Mouse (Mus musculus) myocyte (in vitro differentiated cells): ENCODE data around the gene Olfr1361. TPM values are rescaled to one million over a fixed set of nuclear protein-coding genes. Genes with fewer than 3 reads are reported as not detected.

Experiments used
- H3K27me3 ChIP-seq: one replicate; pipeline ENCODE4 v1.6.1; 2011; ENCODE audit not compliant: control insufficient read depth, insufficient read depth, insufficient read length
- H3K36me3 ChIP-seq: one replicate; pipeline ENCODE4 v1.6.1; 2011; ENCODE audit not compliant: control insufficient read depth, insufficient read depth
- H3K4me2 ChIP-seq: one replicate; pipeline ENCODE4 v1.6.1; 2011; ENCODE audit warnings: low read depth, control low read depth
- H3K4me3 ChIP-seq: one replicate; pipeline ENCODE4 v1.5.1; 2011; ENCODE audit warnings: mild to moderate bottlenecking, control low read depth, moderate library complexity
- H3K79me2 ChIP-seq: one replicate; pipeline ENCODE4 v1.6.1; 2011; ENCODE audit not compliant: control insufficient read depth, insufficient read depth
- H3ac ChIP-seq: one replicate; pipeline ENCODE4 v1.6.1; 2011; ENCODE audit not compliant: control insufficient read depth, insufficient read length
- CEBPB ChIP-seq: IDR thresholded peaks from 2 replicates; pipeline ENCODE4 v1.6.1; 2011; ENCODE audit warnings: mild to moderate bottlenecking, moderate library complexity; ENCODE audit not compliant: poor library complexity, insufficient read depth, severe bottlenecking
- E2F4 ChIP-seq: IDR thresholded peaks from one replicate; pipeline ENCODE4 v1.6.1; 2011; ENCODE audit warnings: mild to moderate bottlenecking, control low read depth, moderate library complexity; ENCODE audit not compliant: insufficient read depth
- MAX ChIP-seq: IDR thresholded peaks from one replicate; pipeline ENCODE4 v1.6.1; 2011; ENCODE audit warnings: low read depth, mild to moderate bottlenecking, control low read depth
- MYOD1 ChIP-seq, 3 experiments: IDR thresholded peaks; one replicate each; pipeline ENCODE4 v1.6.1; 2011; ENCODE audit warnings: control low read depth in 2 of 3, low read depth in 2 of 3, mild to moderate bottlenecking in 2 of 3, moderate library complexity in 1 of 3; ENCODE audit not compliant: insufficient read length in 2 of 3, control insufficient read depth in 1 of 3
- MYOG ChIP-seq, 3 experiments: IDR thresholded peaks; one replicate each; pipeline ENCODE4 v1.6.1; 2011; ENCODE audit warnings: control low read depth in 2 of 3, low read depth in 2 of 3, mild to moderate bottlenecking in 2 of 3; ENCODE audit not compliant: insufficient read length in 2 of 3, control insufficient read depth in 1 of 3, insufficient read depth in 1 of 3
- POLR2A ChIP-seq: IDR thresholded peaks from one replicate; pipeline ENCODE4 v1.6.1; 2011; ENCODE audit warnings: low read depth, mild to moderate bottlenecking, control low read depth, moderate library complexity; ENCODE audit not compliant: insufficient read length
- POLR2AphosphoS2 ChIP-seq: IDR thresholded peaks from one replicate; pipeline ENCODE4 v1.6.1; 2011; ENCODE audit warnings: low read depth, control low read depth; ENCODE audit not compliant: insufficient read length
- REST ChIP-seq: IDR thresholded peaks from one replicate; pipeline ENCODE4 v1.6.1; 2011; ENCODE audit warnings: mild to moderate bottlenecking, control low read depth, moderate library complexity; ENCODE audit not compliant: insufficient read depth, insufficient read length
- SRF ChIP-seq: IDR thresholded peaks from one replicate; pipeline ENCODE4 v1.6.1; 2011; ENCODE audit warnings: low read depth; ENCODE audit not compliant: control insufficient read depth, insufficient read length
- TCF12 ChIP-seq: IDR thresholded peaks from one replicate; pipeline ENCODE4 v1.6.1; 2011; ENCODE audit warnings: mild to moderate bottlenecking, control low read depth; ENCODE audit not compliant: poor library complexity, insufficient read depth, severe bottlenecking
- TCF3 ChIP-seq: IDR thresholded peaks from one replicate; pipeline ENCODE4 v1.6.1; 2011; ENCODE audit warnings: low read depth, control low read depth; ENCODE audit not compliant: insufficient read length
- USF1 ChIP-seq: IDR thresholded peaks from one replicate; pipeline ENCODE4 v1.6.1; 2011; ENCODE audit warnings: low read depth, mild to moderate bottlenecking, control low read depth, moderate library complexity
- polyA plus RNA-seq: library from polyadenylated mRNA; unstranded; fragments of >200 nt; fragmentation: generic; extraction: Trizol; gene quantifications from one replicate; pipeline ENCODE4 v1.2.1, GENCODE M21; 2012; ENCODE audit warnings: missing spikeins

The Olfr1361 gene
- polyA plus RNA-seq, 1 experiment, result not detected

DNA sequence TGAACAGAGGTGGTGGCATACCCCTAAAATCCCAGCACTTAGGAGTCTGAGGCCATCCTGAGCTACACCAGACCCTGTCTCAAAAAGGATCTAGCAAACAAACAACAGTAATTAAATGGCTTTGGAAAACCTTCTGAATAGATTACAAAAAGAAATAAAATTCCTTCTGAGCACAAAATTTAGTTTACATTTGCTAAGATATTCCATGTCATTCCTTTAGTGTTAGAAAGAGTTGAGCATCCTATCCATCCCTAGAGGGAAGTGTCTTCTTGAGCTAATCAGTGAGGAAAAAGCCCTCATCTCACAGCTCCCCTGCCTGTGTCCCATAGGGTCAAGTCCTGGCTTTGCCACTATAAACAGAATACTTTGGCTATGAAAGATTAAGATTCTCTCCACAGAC lies 34.6 kb upstream of the Olfr1361 start, which contains the start of gene Olfr1359:
TSS of gene Olfr1359 (plus strand) at position 301 of the 400 bp plus-strand sequence.
- no peak within 1 kb of the TSS for H3ac ChIP-seq
- no peaks in the 10 kb centered on the region for H3K27me3 ChIP-seq
- H3K79me2 ChIP-seq, result no peaks in the 10 kb centered on the region
- no peaks in the 10 kb centered on the region for H3K36me3 ChIP-seq
- no peak within 1 kb of the TSS for H3K4me3 ChIP-seq
- TF ChIP-seq MAX (no peak), REST (no peak), TCF12 (no peak), CEBPB (no peak), POLR2AphosphoS2 (no peak), USF1 (no peak), MYOG (IDR thresholded peaks at IDR 0.05; ENCODE audit: control insufficient read depth in 1 of 3, insufficient read depth in 1 of 3, insufficient read length in 2 of 3, low read depth in 2 of 3) (no peak), TCF3 (no peak), SRF (no peak), MYOD1 (IDR thresholded peaks at IDR 0.05; ENCODE audit: control insufficient read depth in 1 of 3, insufficient read length in 2 of 3, low read depth in 2 of 3) (no peak), POLR2A (no peak), E2F4 (no peak)
- no peak within 1 kb of the TSS for H3K4me2 ChIP-seq

DNA sequence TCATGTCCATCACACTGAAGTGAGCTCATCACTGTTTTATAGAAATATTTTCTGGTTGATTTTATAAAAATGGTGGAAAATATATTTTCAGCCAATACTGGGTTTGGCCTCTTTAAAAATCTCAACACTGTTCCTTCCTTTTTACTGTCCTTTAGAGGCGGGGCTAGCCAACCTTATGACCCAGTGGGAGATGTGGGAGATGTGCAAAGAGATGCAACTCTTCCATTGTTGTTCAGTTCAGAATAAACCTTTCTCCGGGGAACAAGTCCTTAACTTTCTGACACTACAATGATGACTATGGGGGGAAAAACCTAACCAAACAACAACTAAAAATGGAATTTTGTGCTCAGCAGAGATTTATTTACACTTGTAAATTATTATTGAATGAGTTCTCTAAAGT lies 14.1 kb upstream of the Olfr1361 start, which contains the start of gene Olfr1360:
TSS of gene Olfr1360 (minus strand) at position 101 of the 400 bp plus-strand sequence.
- TF ChIP-seq USF1, result no peak
- no peak for TF ChIP-seq CEBPB
- TF ChIP-seq POLR2A, result no peak
- no peak for TF ChIP-seq POLR2AphosphoS2
- no peak for TF ChIP-seq MAX
- no peak for TF ChIP-seq TCF3
- TF ChIP-seq TCF12, result no peak
- no peak for TF ChIP-seq MYOG (IDR thresholded peaks at IDR 0.05; ENCODE audit: control insufficient read depth in 1 of 3, insufficient read depth in 1 of 3, insufficient read length in 2 of 3, low read depth in 2 of 3)
- no peak for TF ChIP-seq E2F4
- TF ChIP-seq SRF, result no peak
- no peak for TF ChIP-seq REST
- no peak for TF ChIP-seq MYOD1 (IDR thresholded peaks at IDR 0.05; ENCODE audit: control insufficient read depth in 1 of 3, insufficient read length in 2 of 3, low read depth in 2 of 3)
- H3K4me3 ChIP-seq, result no peak within 1 kb of the TSS
- no peak within 1 kb of the TSS for H3ac ChIP-seq
- H3K79me2 ChIP-seq, result no peaks in the 10 kb centered on the region
- H3K36me3 ChIP-seq, result no peaks in the 10 kb centered on the region
- no peak within 1 kb of the TSS for H3K4me2 ChIP-seq
- no peaks in the 10 kb centered on the region for H3K27me3 ChIP-seq

DNA sequence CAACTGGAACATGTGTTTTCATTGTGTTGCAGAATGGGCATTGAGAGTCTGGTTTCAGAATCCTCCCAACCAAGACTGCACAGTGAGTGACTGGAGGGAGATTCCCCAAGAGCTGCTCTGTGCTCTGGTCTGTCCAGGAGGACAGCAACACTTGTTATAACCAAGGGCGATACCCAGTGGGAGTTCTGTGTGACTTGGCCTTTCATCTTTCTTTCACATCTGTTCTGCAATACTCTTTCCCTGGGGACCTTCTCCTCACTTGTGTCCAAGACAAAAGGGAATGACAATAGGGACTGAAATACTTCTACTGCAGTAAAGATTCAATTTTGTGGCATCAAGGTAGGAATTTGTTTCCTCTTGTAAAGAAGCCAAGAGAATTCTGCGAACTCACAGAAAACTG lies 20.8 kb downstream of the Olfr1361 start, which contains the start of gene Olfr11:
TSS of gene Olfr11 (minus strand) at position 101 of the 400 bp plus-strand sequence.
- Histone ChIP-seq H3K4me2 (no peak within 1 kb of the TSS), H3K27me3 (no peaks in the 10 kb centered on the region)

GRCm38 (mm10) chr13:21613922-21614321 lies 49.3 kb downstream of the Olfr1361 start, which contains the start of gene Olfr1362:
TSS of gene Olfr1362 (minus strand) at chr13:21614022.
- H3ac ChIP-seq, result no peak within 1 kb of the TSS
- TF ChIP-seq SRF (no peak), POLR2A (no peak), TCF3 (no peak), REST (no peak), USF1 (no peak), TCF12 (no peak), E2F4 (no peak)
- H3K27me3 ChIP-seq, result no peaks in the 10 kb centered on the region
- H3K79me2 ChIP-seq, result no peaks in the 10 kb centered on the region
- no peak within 1 kb of the TSS for H3K4me2 ChIP-seq
- no peaks in the 10 kb centered on the region for H3K36me3 ChIP-seq
- no peak within 1 kb of the TSS for H3K4me3 ChIP-seq

More for the DNA sequence above, 20.8 kb downstream of the Olfr1361 start, which contains the start of gene Olfr11:
- Histone ChIP-seq H3K4me3 (no peak within 1 kb of the TSS), H3K79me2 (no peaks in the 10 kb centered on the region), H3K36me3 (no peaks in the 10 kb centered on the region), H3ac (no peak within 1 kb of the TSS)
- no peak for TF ChIP-seq TCF3
- TF ChIP-seq REST, result no peak
- TF ChIP-seq CEBPB, result no peak
- no peak for TF ChIP-seq POLR2A
- TF ChIP-seq MYOD1 (IDR thresholded peaks at IDR 0.05; ENCODE audit: control insufficient read depth in 1 of 3, insufficient read length in 2 of 3, low read depth in 2 of 3), result no peak
- no peak for TF ChIP-seq POLR2AphosphoS2
- TF ChIP-seq SRF, result no peak
- TF ChIP-seq USF1, result no peak
- TF ChIP-seq TCF12, result no peak
- no peak for TF ChIP-seq MYOG (IDR thresholded peaks at IDR 0.05; ENCODE audit: control insufficient read depth in 1 of 3, insufficient read depth in 1 of 3, insufficient read length in 2 of 3, low read depth in 2 of 3)
- TF ChIP-seq E2F4, result no peak
- TF ChIP-seq MAX, result no peak

Other genes with a start within 250 kb of the Olfr1361 start
- gene Pgbd1, start 222.3 kb downstream of the Olfr1361 start, polyA plus RNA-seq, result 0.13 TPM
- gene Zscan26, start 209.7 kb downstream of the Olfr1361 start, polyA plus RNA-seq, result 6.3 TPM
- gene Nkapl, start 194.9 kb downstream of the Olfr1361 start, polyA plus RNA-seq, result 0.05 TPM
- not detected for gene Zkscan4, start 184.5 kb downstream of the Olfr1361 start, polyA plus RNA-seq
- not detected for gene Gm10065, start 183.9 kb downstream of the Olfr1361 start, polyA plus RNA-seq
- 0.71 TPM for gene AK157302, start 168.2 kb downstream of the Olfr1361 start, polyA plus RNA-seq
- gene Gm11273, start 162.0 kb downstream of the Olfr1361 start, polyA plus RNA-seq, result 29.0 TPM
- gene Zkscan8, start 132.3 kb downstream of the Olfr1361 start, polyA plus RNA-seq, result 1.9 TPM
- gene Olfr1366, start 120.6 kb downstream of the Olfr1361 start, polyA plus RNA-seq, result 0.02 TPM
- gene Olfr1535, start 103.5 kb downstream of the Olfr1361 start, polyA plus RNA-seq, result not detected
- not detected for gene Olfr1364, start 81.6 kb downstream of the Olfr1361 start, polyA plus RNA-seq
- not detected for gene Olfr1362, start 49.4 kb downstream of the Olfr1361 start, polyA plus RNA-seq
- not detected for gene Olfr11, start 20.9 kb downstream of the Olfr1361 start, polyA plus RNA-seq
- not detected for gene Olfr1360, start 14.0 kb upstream of the Olfr1361 start, polyA plus RNA-seq
- gene Olfr1359, start 34.7 kb upstream of the Olfr1361 start, polyA plus RNA-seq, result not detected
- 2.7 TPM for gene Hist1h2bl, start 52.8 kb upstream of the Olfr1361 start, polyA plus RNA-seq
- gene Hist1h2ai, start 53.0 kb upstream of the Olfr1361 start, polyA plus RNA-seq, result 6.4 TPM
- 9.0 TPM for gene Hist1h3h, start 54.3 kb upstream of the Olfr1361 start, polyA plus RNA-seq
- gene Hist1h2bm, start 58.7 kb upstream of the Olfr1361 start, polyA plus RNA-seq, result 1.3 TPM
- gene Hist1h4j, start 71.7 kb upstream of the Olfr1361 start, polyA plus RNA-seq, result 1.3 TPM
- 6.3 TPM for gene Hist1h4k, start 87.1 kb upstream of the Olfr1361 start, polyA plus RNA-seq
- gene Hist1h2ak, start 90.4 kb upstream of the Olfr1361 start, polyA plus RNA-seq, result 2.3 TPM
- 1.8 TPM for gene Hist1h2bn, start 90.7 kb upstream of the Olfr1361 start, polyA plus RNA-seq
- 1.7 TPM for gene Hist1h1b, start 117.2 kb upstream of the Olfr1361 start, polyA plus RNA-seq
- gene Hist1h3i, start 120.0 kb upstream of the Olfr1361 start, polyA plus RNA-seq, result 10.6 TPM
- 6.8 TPM for gene Hist1h2an, start 123.8 kb upstream of the Olfr1361 start, polyA plus RNA-seq
- 0.89 TPM for gene Hist1h2bp, start 124.1 kb upstream of the Olfr1361 start, polyA plus RNA-seq
- gene Hist1h2bq, start 146.8 kb upstream of the Olfr1361 start, polyA plus RNA-seq, result 72.0 TPM
- not detected for gene Hist1h2ao, start 147.1 kb upstream of the Olfr1361 start, polyA plus RNA-seq
- not detected for gene Hist1h4m, start 148.4 kb upstream of the Olfr1361 start, polyA plus RNA-seq
- 19.7 TPM for gene Hist1h4n, start 168.8 kb upstream of the Olfr1361 start, polyA plus RNA-seq
- gene Hist1h2ap, start 170.1 kb upstream of the Olfr1361 start, polyA plus RNA-seq, result 730 TPM
- gene Hist1h2br, start 170.4 kb upstream of the Olfr1361 start, polyA plus RNA-seq, result 71.7 TPM